Mouse (Mus musculus) gastrocnemius, adult 18-20 months (tissue): ENCODE measurements around the gene Rbfox1. TPM values are rescaled to one million over a fixed set of nuclear protein-coding genes. Genes with fewer than 3 reads are reported as not detected.

Experiments
- DNase-seq: peaks from one replicate; pipeline ENCODE4 v3.0.0; 2021; ENCODE audit warnings: low spot score
- total RNA-seq, 2 experiments: library from RNA; stranded (reverse); gene quantifications; 2 replicates each; pipeline ENCODE4 v1.2.3; 2021

The Rbfox1 gene
- total RNA-seq, 2 experiments from 2014 or later: 228 to 232 TPM

DNA sequence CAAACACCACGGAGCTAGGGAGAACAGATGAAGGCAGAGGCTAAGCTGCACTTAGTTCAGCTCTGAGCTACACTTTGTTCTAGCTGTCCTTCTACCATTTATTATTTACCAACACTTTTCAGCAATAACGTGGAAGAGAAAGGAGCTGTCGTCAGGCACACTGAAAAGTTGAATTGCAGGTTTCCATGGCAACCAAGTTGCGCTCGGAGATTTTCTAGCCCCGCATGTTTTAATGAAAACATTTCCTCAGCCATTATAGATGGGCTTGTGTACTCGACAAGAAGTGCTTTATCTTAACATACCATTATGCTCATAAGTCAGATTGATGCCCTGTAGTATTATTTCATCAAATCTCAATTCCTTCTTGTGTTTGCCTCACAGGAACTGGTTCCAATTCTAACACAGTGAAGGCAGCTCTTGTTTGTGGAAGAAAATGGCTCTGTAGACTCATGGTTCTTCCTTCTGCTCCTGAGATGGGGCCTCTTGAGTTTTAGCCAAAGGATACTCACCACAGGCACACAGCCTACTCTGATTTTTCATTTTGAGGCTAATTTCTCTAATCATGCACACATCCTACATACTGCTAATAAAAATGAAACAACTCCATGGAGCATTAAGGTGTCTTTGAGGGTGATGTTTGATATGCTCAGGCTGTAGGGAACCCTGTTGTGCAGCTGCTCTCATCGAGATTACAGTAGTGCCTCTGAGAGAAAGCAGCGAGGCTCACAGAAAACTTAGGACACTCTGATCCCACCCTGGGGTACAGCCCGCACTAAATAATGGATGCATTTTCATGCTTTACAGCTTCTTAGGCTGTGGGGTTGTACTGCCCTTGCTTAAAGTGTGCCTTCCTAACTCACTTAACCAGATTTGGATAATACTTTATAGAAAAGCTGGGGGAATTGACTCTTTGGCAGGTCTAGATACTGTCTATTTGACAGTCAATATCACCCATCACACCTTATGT, 107.2 kb downstream of the Rbfox1 start:
- no peak for DNase-seq

GRCm38 (mm10) chr16:5997136-5997535, 112.0 kb downstream of the Rbfox1 start:
- no peak for DNase-seq

DNA sequence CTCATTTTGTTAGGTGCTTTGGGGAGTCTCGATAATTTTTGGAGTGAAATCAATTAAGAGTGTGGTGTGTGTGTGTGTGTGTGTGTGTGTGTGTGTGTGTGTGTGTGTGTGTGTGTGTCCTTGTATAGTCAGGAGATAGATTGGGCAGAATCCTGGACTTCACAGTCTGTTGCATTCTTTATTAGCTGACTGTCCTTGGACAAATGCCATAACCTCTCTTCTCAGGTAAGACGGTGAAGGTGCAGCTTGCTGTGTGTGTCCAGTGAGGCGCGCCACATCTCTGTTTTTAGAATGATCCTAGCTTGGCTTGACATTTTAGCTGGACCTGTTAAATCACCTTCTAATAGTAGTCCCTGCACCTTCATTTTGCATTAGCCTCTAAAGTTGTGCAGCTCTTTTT, 112.5 kb downstream of the Rbfox1 start:
- DNase-seq: no peak

DNA sequence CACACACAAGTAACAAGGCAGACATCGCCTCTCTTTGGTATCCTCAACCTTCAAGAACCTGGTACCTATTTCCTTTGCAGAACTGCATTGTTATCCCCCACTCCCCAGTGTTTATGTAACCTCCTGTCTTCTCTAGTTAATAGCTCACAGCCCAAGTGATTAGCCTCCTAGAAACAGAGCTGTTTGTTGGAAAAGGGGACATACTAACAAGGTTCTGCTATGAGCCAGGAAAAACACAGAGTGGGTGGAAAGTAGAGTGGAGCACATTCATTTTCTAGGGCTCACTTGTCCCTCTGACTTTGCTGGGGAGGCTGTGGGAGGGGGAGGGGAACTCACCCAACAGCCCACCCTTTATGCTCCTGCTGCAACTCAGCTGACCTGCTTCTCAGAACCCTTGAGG, 114.9 kb downstream of the Rbfox1 start:
- no peak for DNase-seq

GRCm38 (mm10) chr16:6006996-6007395, 121.8 kb downstream of the Rbfox1 start:
- no peak for DNase-seq

- no peak for DNase-seq
Measured at GRCm38 (mm10) chr16:6012853-6013252, 127.7 kb downstream of the Rbfox1 start.

DNA sequence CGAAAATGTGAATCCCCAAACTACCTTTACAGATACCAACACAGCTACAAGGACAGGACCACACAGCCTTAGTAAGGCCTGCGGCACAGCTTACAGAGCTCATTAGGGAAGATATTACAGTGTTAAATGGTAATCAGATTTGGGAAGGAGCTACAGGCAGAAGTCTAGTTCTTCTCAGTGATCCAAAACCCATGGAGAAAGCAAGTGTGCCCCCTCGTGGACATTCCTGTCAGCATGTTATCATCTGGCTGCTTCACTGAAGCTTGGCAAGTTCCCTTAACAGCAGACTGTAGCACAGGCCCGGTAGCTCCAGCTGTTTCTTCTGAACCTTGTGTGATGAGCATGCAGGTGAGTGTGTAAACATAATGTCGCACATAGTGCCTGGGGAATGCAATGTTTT, 133.5 kb downstream of the Rbfox1 start:
- peak; percentile 4 for DNase-seq

DNA sequence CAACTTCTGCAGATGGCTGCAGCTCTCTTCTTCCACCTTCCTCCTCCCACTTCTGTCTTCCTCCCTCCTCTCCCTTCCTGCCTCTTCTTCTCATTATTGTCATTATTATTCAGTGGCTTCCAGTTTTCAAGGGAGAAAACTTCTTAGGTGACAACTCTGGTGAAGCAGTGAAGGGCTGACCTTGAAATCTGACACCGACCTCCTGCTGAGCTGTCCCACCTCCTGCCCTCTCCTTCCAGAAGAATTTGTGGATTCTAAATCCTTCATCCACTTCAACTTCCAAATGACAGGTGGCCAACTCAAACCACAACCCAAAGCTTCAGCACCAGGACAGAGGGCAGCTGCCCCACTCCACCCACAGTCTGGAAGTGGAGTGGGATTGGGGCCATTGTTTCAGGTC, 134.2 kb downstream of the Rbfox1 start:
- no peak for DNase-seq

- no peak for DNase-seq
Measured at GRCm38 (mm10) chr16:6031280-6031679, 146.1 kb downstream of the Rbfox1 start.

DNA sequence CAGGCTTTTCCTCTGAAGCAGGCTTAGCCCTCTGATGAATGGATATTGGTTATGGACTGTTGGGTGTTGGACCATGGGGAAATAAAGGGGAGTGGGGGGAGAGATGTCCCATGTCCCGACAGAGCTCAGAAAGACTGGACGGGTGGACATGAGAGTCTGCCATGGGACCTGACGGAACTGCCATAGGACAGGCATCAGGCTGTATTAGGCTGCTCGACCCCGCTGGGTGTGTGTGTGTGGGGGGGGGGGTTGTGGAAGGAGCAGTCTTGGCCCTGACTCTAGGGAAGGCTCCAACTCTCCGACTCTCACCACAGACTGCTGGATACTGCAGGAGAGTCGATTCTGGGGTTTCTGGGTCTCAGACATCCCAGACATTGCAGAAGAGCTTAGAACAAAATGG, 147.4 kb downstream of the Rbfox1 start:
- no peak for DNase-seq

DNA sequence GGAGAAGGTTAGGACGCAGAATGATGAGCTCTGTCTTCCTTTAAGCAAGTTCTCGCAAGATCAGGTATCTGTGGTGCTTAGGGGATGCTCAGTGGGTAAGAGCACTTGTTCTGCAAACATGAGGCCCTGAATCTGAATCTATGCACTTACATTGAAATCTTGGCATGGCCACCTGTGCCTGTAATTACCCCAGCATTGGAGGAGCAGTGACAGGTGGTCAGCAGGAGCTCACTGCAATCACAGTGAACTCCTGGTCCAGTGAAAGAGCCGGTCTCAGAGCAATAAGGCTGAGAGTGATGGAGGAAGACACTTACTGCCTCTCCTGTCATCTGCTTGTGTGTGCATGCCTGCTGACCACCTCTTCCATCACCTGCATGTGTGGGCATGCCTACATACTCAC, 149.7 kb downstream of the Rbfox1 start:
- DNase-seq: no peak

DNA sequence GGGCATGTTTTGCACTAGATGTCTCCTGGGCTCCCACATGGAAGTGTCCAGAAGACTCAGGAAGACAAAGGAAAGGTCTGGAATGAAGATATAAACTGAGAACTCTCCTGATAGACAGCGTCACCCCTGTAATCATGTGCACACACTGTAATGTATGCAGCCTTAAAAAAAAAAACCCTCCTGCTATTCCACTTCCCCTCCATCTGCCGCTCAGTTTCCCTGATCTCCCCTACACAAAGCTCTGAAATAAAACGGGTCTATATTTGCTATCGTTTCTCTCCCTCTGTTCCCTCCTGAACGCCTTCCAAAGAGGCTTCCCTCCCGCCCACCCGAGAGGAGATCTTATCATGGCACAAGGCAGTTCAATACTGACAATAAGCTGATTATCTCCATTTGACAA, 151.9 kb downstream of the Rbfox1 start:
- DNase-seq: no peak

DNA sequence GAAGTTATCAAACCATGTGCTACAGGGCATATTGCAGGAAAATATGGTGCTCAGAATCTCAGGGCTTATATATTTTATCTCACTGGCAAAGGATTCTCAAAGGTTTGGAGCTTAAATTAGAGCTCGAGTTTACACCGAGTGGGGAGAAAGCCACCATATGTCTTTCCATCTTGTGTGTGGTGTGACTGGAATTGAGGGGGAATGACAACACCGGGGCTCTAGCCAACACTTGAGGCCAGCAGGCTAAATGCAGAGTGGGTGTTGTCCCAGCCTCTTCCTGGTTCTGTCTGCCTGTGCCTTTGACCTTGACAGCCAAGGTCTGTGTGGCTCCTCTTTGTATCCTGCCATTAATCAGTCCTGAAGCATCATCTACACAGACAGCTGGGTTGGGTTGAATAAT, 157.6 kb downstream of the Rbfox1 start:
- no peak for DNase-seq

DNA sequence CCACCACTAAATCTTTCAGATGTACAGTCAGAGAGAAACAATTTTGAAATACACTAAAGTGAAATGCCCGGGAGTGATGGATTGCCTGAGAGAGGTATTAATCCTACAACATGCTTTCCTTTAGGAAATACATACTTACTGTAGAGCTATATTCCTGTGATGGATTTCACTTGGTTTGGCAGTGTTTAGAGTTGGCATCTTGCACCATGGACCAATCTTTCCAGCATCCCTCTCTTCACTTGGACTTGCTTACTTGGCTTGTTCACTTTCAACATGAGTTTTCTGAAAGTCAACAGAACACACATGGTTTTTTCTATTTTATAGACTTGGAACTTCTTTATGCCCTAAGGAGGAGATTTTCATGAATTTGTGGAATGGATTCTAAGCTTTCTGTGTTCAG, 163.4 kb downstream of the Rbfox1 start:
- DNase-seq: no peak

- DNase-seq: no peak
Measured at GRCm38 (mm10) chr16:6062495-6062894, 177.3 kb downstream of the Rbfox1 start.

- DNase-seq: no peak
Measured at GRCm38 (mm10) chr16:6065481-6065880, 180.3 kb downstream of the Rbfox1 start.

- no peak for DNase-seq
Measured at GRCm38 (mm10) chr16:6075442-6076050, 190.4 kb downstream of the Rbfox1 start.

- DNase-seq: no peak
Measured at GRCm38 (mm10) chr16:6079017-6079416, 193.9 kb downstream of the Rbfox1 start.

DNA sequence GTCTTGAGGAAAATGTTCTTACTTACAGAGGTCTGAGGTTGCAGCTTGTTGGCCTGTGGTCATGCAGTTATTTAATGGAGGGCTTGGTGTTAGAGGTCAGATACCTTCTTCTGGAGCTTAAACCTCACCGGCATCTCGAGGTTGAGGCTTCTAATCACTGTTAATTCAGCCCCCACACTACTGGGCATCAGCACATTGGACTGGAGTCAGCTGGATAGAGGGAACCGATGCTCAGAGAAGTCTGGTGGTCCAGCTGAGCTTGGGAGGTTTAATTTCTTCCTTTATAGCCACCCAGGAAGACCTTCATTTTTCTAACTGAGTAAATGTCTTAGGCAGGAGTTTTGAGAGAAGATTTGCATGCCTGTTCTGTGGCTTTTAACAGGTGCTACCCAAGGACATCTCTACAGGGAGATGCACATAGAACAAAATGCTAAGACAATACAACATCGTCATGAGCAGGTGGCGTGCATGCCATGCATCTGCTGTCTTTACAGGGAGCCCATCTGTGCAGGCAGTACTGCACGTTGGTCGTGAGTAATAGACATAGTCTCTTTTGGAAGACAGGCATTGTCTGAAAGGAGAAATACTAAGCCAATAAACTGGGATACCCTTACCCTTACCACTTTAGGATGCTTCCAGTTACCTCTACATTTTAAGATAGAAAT, 199.7 kb downstream of the Rbfox1 start:
- DNase-seq: no peak

DNA sequence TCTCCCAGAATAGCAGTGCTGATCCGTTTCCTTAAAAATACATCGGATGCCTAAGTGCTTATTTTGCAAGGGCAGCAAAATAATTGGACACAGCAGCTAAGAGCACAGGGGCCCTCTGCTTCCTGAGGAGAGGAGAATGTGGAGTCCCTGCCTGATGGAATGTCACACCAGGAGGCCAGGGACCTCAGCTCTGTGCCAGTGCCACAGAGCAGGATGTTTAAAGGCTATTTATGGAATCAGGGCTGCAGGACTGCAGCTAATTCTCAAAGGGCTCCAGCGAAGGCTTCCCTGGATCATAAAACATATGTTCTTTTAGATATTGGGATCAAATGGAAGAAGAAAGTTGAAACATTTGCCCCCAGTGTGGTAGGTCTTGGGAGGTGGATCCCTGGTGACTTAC, 201.0 kb downstream of the Rbfox1 start:
- no peak for DNase-seq

DNA sequence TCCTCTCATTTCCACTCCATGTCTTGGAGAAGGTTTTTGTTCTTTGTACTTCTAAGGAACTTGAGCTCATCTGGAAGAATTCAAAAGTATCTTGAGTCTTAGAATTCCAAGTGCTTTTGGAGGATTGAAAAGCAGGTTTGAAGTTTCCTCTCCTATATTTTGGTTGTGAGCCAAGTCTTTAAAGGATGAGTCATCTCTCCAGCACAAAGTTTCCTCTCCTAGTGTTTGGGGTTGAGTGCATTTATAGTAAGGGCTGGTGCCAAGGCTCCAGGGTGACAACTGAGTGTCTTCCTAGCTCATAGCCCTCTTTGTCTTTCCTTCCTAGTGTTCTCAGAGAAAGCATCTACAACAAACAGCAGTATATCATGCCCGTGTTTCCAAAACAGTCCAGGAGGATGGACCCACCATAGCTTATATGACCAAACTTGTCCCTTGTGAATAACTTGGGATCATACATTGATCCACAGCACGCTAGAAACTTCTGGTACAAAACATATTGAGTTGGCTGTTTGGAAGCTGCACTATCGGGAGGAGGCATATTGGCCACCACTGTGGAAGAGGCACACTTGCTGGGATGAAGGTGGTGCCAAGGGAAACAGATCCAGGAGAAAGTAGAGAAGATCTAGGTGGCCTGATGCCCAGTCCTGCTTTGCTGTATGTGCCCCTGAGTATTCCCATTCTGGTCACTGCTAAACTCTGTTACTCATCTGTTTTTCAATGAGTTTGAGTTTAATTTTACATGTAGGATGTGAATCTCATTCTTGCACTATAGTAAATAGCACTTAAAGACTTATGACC, 206.4 kb downstream of the Rbfox1 start:
- no peak for DNase-seq
